Mouse (Mus musculus): Measurements from ENCODE around the gene Phlda1. TPM values are rescaled to one million over a fixed set of nuclear protein-coding genes. Genes with fewer than 3 reads are reported as not detected.

Phlda1 gene
- 29.1 and 43.9 TPM in 2 replicates for polyA plus RNA-seq (2012; rRNA removed)

GRCm38 (mm10) chr10:111506101-111506925 is at the start of gene Phlda1:
Gene Phlda1 (plus strand): TSS chr10:111506286.

GRCm38 (mm10) chr10:111472686-111473510 is 33.2 kb upstream of the Phlda1 start, which contains the start of gene Nap1l1:
Gene Nap1l1 (plus strand): TSS chr10:111473223.

Other genes with a start within 250 kb of the Phlda1 start
- 0.39 and 0.57 TPM in 2 replicates for gene Bbs10, start 207.6 kb upstream of the Phlda1 start, polyA plus RNA-seq (2012; rRNA removed)
- 2.5 and 3.0 TPM in 2 replicates for gene Nap1l1, start 33.1 kb upstream of the Phlda1 start, polyA plus RNA-seq (2012; rRNA removed)

Data from colon, adult 2 months (tissue).